Mouse (Mus musculus) left cerebral cortex, postnatal 10 days (tissue): ENCODE measurements around the gene Dcun1d2. TPM values are rescaled to one million over a fixed set of nuclear protein-coding genes. Genes with fewer than 3 reads are reported as not detected.

Source experiments
- DNase-seq, 2 experiments: peaks; one replicate each; pipeline ENCODE4 v3.0.0; 2021 to 2022; ENCODE audit warnings: low spot score in 2 of 2, mixed read lengths in 1 of 2; ENCODE audit errors: extremely low spot score in 1 of 2
- intact Hi-C: fragments of 180-260 bp; cut with DNase I; formaldehyde crosslinking; loops from one replicate; pipeline ENCODE4 v1.15.1; 2025
- total RNA-seq, 2 experiments: library from RNA; stranded (reverse); gene quantifications; 2 replicates each; pipeline ENCODE4 v1.2.3; 2021

Dcun1d2 gene
- total RNA-seq, 2 experiments from 2014 or later: 24.7 to 26.9 TPM

DNA sequence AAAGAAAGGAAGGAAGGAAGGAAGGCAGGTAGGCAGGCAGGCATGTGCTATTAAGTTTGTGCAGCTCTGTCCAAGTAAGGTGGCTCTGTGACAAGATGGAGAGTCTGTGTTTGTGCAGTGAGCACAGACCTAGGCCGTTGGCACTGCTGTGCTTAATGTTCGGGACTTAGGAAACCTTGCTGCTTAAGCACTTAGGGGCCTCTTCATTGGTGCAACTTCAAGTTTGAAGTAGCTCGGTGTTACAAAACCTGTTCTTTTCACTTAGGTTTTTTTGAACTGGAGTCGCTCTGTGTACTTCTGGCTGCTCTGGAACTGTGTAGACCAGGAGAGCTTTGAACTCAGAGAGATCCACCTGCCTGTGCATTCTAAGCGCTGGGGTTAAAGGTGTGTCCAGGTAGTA is 15.1 kb downstream of the Dcun1d2 start:
- intact Hi-C loops: no loop called here
- DNase-seq: no peak

DNA sequence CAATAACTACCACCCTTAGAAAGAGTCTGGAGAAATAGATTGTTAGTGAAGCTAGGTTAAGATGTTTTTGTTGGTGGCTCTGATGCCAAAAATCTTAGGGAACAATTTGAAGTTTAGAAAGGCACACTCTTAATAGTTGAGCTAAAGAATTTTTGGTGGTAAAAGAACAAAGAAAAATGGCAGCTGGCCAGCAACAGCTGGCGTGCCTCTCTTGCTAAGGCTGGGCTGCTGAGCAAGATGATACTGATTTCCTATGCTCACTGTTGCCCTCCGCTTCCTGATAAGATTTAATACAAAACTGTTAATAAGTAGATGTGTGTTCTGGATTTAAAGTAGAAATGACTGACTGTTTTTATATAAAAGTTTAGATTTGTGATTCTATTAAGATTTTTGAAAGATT is 20.4 kb downstream of the Dcun1d2 start:
- intact Hi-C loops: no loop called here
- no peak for DNase-seq

DNA sequence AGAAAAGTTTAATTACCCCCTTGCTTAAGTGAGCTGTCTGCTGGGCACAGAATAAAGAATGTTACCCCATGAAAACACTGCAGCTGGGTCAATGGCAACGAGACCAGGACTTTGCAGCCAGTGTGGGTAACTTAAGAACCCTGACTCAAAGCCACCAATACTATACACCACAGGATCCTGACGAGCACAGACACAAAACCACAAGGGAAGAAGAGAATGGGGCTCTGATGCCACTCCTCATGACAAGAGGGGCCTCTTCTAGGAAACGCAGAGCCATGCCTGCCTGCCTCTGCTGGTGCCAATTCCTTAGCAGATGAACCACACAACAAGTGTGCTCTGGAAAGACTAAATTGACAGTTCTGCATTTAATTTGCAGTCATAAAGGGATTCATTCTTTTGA is 24.6 kb downstream of the Dcun1d2 start:
- no peak for DNase-seq
- intact Hi-C loops: no loop called here

DNA sequence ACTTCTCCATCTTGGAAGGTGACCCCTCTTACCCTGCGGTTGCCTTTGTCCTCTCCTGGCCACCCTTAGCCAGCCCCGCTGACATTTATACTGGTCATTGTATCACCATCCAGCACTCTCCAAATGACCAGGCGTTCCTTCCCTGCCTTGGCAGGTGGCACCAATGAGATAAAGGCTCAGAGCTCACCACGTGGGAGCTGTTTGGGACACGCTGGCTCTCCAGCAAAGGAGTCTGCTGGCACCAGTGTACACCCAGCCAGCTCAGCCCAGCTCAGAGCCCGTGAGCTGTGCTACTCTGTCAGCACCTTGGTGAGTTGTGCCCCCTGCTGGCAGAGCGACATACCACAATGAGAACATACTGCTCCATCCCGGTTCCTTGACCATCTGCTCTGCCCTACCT is 33.9 kb downstream of the Dcun1d2 start, which contains the start of gene Adprhl1:
TSS of gene Adprhl1 (minus strand) at position 144 of the 400 bp plus-strand sequence.
- intact Hi-C loops: no loop called here
- DNase-seq: peak; percentile 50 to 86

DNA sequence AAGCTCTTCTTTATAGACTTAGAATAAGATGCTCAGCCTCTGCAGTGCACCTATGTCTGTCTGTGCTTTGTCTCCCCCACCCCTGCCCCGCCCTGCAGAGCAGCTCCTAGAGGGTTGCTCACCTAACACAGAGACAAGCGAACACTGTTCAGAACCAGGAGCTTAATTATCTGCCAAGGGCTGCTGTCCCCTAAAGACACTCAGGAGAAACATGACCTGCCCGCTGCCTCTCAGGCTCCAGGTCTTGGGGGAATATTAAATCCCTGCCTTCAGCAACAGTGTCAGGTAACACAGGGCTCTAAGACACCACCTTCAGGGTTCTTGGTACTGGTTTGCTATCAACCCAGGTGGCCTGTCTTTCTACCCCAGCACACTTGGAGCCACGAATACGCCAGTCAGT is 34.5 kb downstream of the Dcun1d2 start:
- intact Hi-C loops: no loop called here
- no peak for DNase-seq

DNA sequence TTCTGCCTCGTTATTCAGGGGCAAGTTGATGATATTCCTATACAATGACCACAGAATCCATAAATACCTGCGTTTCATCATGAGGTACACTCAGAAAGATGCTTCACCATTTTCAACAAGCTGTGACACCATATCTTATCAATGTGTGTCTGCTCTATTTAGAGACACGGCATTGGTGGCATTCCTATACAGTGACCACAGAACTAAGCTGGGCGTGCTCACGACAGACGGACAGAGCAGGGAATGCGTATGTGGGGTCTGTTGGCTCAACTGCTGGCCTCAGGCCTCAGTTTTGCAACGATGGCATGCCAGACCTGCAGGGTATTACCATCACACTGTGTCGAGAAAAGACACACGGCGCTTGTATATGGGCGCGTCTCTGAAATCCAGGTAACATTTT is 35.1 kb downstream of the Dcun1d2 start:
- intact Hi-C loops: no loop called here
- no peak for DNase-seq

DNA sequence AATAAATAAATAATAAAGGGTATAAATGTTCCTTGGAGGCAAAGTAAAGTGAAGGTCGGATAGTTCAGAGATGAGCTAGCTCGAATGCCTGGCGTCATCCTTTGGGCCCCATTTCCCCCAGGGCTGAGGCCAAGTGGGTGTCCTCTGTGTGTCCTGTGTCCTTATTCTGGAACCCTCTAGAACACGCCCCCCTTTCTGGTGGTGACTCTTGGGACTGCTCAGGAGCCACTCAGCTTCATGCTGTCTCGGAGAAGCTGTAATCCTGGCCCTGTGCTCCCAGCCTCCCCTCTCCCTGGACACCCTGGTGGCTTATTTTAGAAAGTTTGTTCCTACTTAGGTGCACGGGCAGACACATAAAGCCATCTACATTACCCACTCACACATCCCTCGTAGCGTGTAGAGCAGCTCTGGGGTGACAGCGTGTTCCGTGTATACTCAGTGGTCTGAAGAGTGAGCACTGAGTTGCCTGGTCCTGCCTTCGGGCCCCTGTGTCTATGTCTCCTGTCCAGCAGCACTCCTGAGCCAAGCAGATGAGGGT is 43.5 kb downstream of the Dcun1d2 start:
- DNase-seq: peak in 1 of 2 experiments; percentile 4
- intact Hi-C loops: no loop called here

DNA sequence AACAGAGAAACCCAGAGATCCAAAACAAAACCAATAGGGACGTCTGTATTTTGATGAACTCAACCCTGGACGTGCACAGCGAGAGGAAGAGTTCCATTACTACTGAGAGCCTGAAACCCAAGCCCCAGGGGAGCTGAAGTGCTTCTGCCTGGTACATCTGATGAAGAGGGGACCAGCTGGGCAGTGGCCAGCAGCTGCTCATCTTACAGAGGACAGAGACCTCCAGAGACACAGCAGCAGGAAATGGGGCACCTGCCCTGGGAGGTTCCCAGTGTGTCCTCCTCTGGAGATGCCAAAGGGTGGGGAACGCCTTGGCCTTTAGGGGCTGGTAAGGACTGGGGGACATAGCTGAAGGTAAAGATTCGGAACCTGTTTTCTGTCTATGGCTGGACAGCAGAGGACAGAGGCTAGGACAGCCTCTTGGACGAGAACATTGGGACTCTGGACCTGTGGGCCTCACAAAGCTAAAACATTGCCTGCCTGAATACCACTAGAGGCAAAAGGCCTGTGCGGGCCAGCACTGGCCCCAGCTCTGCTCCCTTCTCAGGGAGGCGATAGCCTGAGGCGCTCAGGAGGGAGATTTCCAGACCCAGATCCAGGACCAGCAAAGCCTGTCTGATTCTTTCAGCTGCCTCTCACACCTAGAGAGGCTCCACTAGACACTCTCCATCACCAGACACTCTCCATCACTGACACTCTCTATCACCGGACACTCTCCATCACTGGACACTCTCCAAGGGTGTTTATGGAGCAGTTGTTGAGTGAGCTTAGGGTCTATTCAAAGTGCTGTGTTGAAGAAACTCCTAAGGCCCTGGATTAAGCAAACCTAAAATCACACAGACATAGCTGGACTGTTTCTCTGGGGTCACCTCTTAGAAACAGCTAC is 44.7 kb downstream of the Dcun1d2 start:
- intact Hi-C loops: no loop called here
- DNase-seq: no peak

DNA sequence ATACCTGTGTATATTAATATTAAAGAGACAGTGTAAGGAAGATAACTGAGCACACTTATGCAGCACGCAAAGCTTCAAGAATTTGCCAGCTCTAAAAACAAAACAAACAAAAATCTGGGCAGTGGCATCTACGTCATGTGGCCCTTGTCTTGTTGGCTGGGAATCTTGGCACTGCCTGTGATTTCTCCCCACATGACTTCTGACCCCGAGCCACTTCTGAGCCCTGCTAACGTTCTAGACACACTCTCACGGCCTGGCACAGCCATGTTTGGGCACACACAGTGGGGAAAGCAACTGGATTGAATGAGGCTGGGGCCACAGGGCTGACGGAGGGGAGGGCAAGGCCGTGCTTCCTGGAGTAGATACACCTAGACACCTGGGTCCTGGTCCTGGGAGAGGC is 47.2 kb downstream of the Dcun1d2 start:
- intact Hi-C loops: no loop called here
- DNase-seq: no peak

DNA sequence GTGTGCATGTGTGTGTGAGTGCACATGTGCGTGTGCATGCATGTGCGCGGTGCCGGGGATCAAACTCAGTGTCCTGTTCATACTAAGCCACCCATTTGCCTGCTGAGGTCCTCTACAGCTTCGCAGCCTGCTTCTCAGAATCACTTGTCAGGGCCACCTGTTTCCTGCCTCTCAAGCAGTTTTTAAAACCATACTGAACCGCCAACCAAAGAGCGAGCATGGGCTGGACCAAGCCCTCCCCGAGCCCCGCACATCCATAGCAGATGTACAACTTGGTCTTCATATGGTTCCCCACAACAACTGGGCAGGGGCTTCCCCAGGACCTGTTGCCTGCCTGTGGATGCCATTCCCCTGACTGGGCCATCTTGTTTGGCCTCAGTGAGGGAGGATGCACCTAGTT is 47.9 kb downstream of the Dcun1d2 start:
- DNase-seq: no peak
- intact Hi-C loops: no loop called here

DNA sequence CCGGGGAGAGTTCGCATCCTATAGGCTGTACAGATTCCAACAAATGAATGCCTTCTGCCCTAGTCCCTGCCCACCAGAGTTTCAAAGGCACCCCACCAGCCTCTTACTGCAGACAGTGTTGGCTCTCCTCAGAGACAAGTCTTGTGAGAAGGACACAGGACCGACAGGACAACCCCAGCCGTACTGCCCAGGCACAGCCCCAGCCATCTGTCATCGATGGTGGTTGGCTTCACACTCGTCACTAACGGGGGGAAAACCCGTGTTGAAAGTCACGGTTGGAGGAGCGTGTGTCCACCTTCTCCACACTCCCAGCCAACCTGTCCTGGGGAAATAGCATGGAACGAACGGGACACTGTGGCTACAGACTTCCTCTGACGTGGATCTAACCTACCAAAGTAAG is 53.1 kb downstream of the Dcun1d2 start:
- DNase-seq: no peak
- intact Hi-C loops: no loop called here

DNA sequence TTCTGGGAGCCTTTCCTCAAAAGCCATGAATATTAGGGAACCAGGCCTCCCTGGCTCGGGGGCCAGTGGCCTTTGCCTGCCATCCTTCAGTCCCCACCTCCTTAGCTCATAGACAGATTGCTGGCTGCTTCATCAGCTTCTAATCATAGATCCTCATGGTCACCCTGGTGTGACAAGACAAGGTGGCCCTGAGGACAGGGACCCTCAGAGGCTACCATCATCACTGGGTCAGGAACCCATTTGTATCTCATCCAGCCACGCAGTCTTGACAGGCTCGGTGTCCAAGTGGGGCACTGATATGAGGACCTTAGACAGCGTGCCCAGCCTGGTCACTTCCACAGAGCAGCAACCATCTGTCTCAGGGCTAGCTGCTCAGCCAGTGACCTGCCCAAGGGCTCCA is 57.5 kb downstream of the Dcun1d2 start:
- intact Hi-C loops: no loop called here

DNA sequence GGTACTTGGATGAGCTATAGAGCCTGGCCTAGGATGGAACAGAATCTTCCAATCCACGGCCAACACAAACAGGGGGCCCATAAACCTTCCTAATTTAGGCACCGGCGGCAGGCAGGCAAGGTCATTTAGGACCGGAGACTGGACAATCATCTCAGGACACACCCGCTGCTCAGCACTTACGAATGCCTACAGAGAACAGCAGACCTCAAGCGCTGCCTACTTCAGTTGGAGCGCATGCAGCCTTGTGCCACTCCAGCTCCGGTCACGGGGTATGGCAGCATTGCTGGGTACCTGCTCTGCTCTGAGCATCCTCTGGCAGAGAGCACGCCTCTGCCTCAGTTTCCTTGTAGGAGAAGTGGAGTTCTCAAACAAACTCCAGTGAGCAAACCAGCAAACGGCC is 58.1 kb downstream of the Dcun1d2 start:
- DNase-seq: no peak
- intact Hi-C loops: no loop called here

More for the DNA sequence above, 57.5 kb downstream of the Dcun1d2 start:
- DNase-seq: no peak

DNA sequence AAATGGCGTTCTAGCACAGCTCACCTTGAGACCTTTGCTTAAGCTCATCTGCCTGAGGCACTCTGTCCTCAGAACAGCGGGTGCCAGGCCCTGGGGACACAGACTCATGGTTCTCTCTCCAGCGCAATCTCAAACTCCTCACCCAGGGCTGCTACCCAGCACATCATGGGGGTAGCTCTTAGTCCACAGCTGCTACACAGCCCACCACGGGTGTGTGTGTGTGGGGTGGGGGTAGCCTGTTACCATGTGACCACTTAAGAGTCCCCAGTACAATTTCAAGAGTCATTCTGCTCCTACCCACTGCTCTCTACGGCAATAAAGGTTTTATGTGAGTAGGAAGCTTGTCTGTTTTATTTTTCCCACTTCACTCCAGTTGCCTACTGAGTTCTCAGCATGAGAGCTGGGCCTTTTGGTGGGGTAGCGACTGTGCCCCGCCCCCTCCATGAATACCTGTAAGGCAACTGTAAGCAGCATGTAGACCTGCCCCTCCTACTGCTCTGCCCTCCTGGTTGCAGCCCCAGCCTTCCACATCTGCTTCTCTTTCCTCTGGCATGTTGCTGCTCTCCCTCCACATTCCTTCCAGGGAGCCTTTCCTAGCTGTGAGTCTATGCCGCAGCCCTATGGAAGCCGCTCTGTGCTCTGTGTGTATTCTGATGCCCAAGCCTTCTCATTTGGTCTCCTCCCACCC is 58.9 kb downstream of the Dcun1d2 start:
- intact Hi-C loops: no loop called here
- DNase-seq: no peak

DNA sequence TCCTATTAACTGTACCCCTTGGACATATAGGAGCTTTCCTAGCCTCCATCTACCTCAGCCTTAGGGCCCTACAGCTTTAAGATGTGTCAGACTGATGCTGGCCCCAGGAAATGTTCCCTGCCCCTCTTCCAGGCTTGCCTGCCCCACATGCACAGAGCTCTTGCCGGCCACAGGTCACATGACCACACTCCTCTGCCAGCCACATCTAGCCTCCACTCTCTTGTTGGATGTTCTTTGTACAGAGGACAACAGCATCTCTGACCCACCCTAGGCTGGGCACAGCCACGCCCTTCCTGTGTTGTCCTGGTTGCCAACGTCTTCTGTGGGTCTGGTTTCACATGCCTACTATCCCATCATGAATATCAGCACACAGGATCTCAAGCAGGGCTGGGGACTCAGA is 60.7 kb downstream of the Dcun1d2 start:
- DNase-seq: no peak
- intact Hi-C loops: no loop called here

DNA sequence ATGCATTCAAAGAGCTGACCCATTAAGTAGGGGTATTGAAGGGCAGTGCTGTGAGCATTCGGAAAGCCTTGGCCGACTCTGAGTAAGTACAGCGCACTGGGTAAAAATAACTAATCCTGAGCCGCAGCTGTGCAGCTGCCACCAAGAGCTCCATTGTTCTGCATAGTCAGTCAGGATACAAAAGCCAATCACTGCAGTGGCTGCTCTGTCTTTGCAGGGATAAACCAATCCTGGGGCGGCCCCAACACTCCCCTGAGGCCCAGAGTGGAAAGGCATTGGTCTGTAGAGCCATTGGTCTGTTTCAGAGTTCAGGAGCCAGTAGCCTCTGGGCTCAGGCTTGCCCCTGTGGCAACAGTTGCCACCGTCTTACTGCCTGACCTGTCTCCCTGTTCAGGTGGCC is 61.6 kb downstream of the Dcun1d2 start:
- DNase-seq: peak in 1 of 2 experiments; percentile 10
- intact Hi-C loops: no loop called here

DNA sequence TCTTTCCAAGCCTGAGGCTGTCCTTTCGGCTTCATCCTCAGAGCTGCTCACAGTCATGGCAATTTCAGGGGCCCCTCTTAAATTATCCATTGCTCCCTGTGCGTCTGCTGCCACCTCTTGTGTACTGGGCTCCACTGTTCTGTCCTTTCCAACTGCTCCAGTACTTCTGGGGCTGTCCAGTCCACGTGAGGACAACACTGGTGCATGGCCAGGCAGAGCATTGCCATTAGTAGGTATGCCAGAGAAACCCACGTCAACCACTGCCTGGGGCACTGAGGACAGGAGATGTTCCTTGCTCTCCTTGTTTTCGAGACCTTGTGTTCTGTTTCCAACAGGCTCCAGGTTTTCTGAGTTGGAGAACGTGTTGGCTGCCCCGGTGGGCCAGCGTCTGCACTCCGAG is 63.5 kb downstream of the Dcun1d2 start:
- no peak for DNase-seq
- intact Hi-C loops: no loop called here

DNA sequence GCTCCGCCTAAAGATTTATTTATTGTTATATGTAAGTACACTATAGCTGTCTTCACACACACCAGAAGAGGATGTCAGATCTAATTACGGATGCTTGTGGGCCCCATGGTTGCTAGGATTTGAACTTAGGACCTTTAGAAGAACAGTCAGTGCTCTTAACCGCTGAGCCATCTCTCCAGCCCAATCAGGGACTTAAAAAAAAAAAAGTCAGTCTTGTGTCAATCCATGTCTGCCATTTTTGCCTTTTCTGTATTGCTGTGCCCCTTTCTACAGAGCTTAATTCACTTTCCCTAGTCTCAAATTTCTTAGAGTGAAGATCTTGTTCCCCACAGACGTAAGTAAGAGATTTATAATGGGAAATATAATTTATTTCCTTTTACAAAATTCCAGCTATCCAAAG is 69.5 kb downstream of the Dcun1d2 start:
- intact Hi-C loops: no loop called here
- DNase-seq: no peak

DNA sequence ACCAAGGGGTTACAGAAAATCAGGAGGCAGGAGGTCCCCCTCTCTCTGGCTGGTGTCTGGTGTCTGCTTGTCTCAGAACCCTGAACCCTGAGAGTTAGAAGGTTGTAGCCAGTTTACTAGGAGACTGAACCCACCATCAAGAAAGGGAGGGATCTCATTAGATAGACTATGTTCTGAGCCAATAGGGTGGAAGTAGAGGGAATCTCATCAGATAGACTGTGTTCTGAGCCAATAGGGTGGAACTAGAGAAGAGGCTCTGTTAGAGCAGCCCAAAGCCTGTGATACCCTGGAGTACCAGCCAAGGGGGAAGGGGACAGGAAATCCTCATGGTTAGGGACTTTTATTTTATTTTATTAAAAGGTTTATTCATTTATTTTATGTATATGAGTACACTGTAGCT is 69.9 kb downstream of the Dcun1d2 start:
- intact Hi-C loops: no loop called here
- no peak for DNase-seq

DNA sequence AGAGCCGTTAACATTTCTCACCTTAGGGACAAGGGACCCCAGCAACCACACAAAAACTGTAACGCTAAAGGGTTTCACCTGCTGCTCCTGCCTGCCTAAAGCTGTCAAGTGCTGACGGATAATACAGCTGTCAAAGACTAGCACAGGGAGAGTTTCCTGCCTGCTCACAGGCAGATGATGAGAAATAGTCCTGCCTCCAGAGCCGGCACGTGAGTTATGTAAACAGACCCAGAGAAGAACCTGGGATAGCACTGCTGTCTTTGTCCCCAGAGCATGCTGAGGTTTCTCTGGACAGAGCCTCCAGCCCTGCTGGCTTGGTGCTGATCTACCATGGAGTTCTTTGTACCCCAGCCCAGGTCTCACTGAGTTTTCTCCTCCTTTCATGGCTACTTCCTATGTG is 70.8 kb downstream of the Dcun1d2 start:
- DNase-seq: no peak
- intact Hi-C loops: no loop called here
